Comparison of ENCODE assay signal across 18 mouse cellular contexts in genomic region chr17:63203582-63204190, GRCm38 (mm10).
DNase-seq lines count a peak whose midpoint lies in the region; ATAC-seq and TF ChIP-seq lines count a peak whose summit lies in the region.
"Had no signal": no experiment of that assay in that cellular context is flagged by ENCODE, and none has a peak within 500 bp of the region (broad histone marks: within the 10 kb centered on the region; RNA-seq: fewer than 3 reads in every experiment).

No protein-coding gene starts in this region.

- no peak overlapping the region for H3K27ac ChIP-seq in forebrain, embryonic 15.5 days (replicated peaks)
- no peak overlapping the region for H3K27ac ChIP-seq in forebrain, embryonic 14.5 days (ENCODE audit: low read depth, low read length)
- peak overlapping the region; percentile 51; the same call in 1 of the 2 replicates for H3K27ac ChIP-seq in kidney, embryonic 15.5 days
- H3K27ac ChIP-seq in stomach, embryonic 15.5 days, result no peak overlapping the region
- H3K27ac ChIP-seq in stomach, postnatal 0 days (replicated peaks), result no peak overlapping the region
- no peak overlapping the region for H3K27ac ChIP-seq in limb, embryonic 13.5 days
- H3K27ac ChIP-seq: heart, adult 2 months; neural tube, embryonic 15.5 days had no signal

- TF ChIP-seq EP300 in stomach, postnatal 0 days (optimal IDR thresholded peaks at IDR 0.05), result no peak

- no peaks in the 10 kb centered on the region for H3K36me3 ChIP-seq in forebrain, embryonic 15.5 days
- no peaks in the 10 kb centered on the region for H3K36me3 ChIP-seq in forebrain, embryonic 14.5 days (ENCODE audit: control insufficient read depth, insufficient read depth, low read length)
- no peaks in the 10 kb centered on the region for H3K36me3 ChIP-seq in kidney, embryonic 15.5 days
- H3K36me3 ChIP-seq in stomach, embryonic 15.5 days, result no peaks in the 10 kb centered on the region
- H3K36me3 ChIP-seq in stomach, postnatal 0 days (ENCODE audit: control insufficient read depth, insufficient read depth, low read length), result no peaks in the 10 kb centered on the region
- H3K36me3 ChIP-seq in limb, embryonic 13.5 days, result no peaks in the 10 kb centered on the region
- H3K36me3 ChIP-seq: neural tube, embryonic 15.5 days had no signal

- ATAC-seq in forebrain, embryonic 15.5 days (replicated peaks), result 0 out of 2 replicates have a peak, but pooled peaks have one; percentile 11
- no peak for ATAC-seq in forebrain, embryonic 14.5 days
- peak; percentile 88 for ATAC-seq in kidney, embryonic 15.5 days (replicated peaks; ENCODE audit: low FRiP score)
- ATAC-seq in stomach, embryonic 15.5 days (ENCODE audit: insufficient read depth, low FRiP score, low read depth), result 0 out of 2 replicates have a peak, but pooled peaks have one; percentile 18
- ATAC-seq in stomach, postnatal 0 days (ENCODE audit: low FRiP score, low TSS enrichment), result no peak
- peak; percentile 15; the same call in 1 of the 2 replicates for ATAC-seq in limb, embryonic 13.5 days (ENCODE audit: low FRiP score, low read depth)

- H3K9ac ChIP-seq in forebrain, embryonic 15.5 days (replicated peaks), result no peak overlapping the region
- H3K9ac ChIP-seq in forebrain, embryonic 14.5 days (ENCODE audit: low read length), result no peak overlapping the region
- H3K9ac ChIP-seq in kidney, embryonic 15.5 days, result no peak overlapping the region
- H3K9ac ChIP-seq in stomach, embryonic 15.5 days, result no peak overlapping the region
- H3K9ac ChIP-seq in stomach, postnatal 0 days (ENCODE audit: low read length), result no peak overlapping the region
- H3K9ac ChIP-seq in limb, embryonic 13.5 days, result no peak overlapping the region
- H3K9ac ChIP-seq: neural tube, embryonic 15.5 days had no signal

- TF ChIP-seq CTCF in stomach, postnatal 0 days (IDR thresholded peaks at IDR 0.05; ENCODE audit: low read depth), result no peak

- H3K4me2 ChIP-seq in forebrain, embryonic 15.5 days (replicated peaks), result no peak overlapping the region
- H3K4me2 ChIP-seq in forebrain, embryonic 14.5 days (ENCODE audit: low read length), result no peak overlapping the region
- H3K4me2 ChIP-seq in kidney, embryonic 15.5 days, result no peak overlapping the region
- H3K4me2 ChIP-seq in stomach, embryonic 15.5 days, result no peak overlapping the region
- no peak overlapping the region for H3K4me2 ChIP-seq in stomach, postnatal 0 days (replicated peaks; ENCODE audit: low read depth)
- no peak overlapping the region for H3K4me2 ChIP-seq in limb, embryonic 13.5 days (replicated peaks)
- H3K4me2 ChIP-seq: neural tube, embryonic 15.5 days had no signal

- H3K4me3 ChIP-seq in forebrain, embryonic 15.5 days, result no peak overlapping the region
- no peak overlapping the region for H3K4me3 ChIP-seq in forebrain, embryonic 14.5 days (ENCODE audit: low read depth, low read length)
- H3K4me3 ChIP-seq in kidney, embryonic 15.5 days (replicated peaks), result no peak overlapping the region
- no peak overlapping the region for H3K4me3 ChIP-seq in stomach, embryonic 15.5 days (replicated peaks)
- no peak overlapping the region for H3K4me3 ChIP-seq in stomach, postnatal 0 days (ENCODE audit: low read depth, low read length)
- H3K4me3 ChIP-seq in limb, embryonic 13.5 days, result no peak overlapping the region
- H3K4me3 ChIP-seq: erythroblast, embryonic 14.5 days; heart, adult 2 months; neural tube, embryonic 15.5 days had no signal

- no peak for DNase-seq in forebrain, embryonic 14.5 days (ENCODE audit: low spot score)
- no peak for DNase-seq in kidney, postnatal 25 days
- DNase-seq in stomach, postnatal 0 days (ENCODE audit: low spot score), result no peak
- no peak for DNase-seq in thymus, postnatal 36 days
- DNase-seq: cerebellum, adult 9-11 months; heart, adult 2 months; kidney, adult 2 months; lung, adult 2 months; lung, postnatal 36 days; retina, postnatal 1 day; thymus, adult 2 months had no signal

- no peaks in the 10 kb centered on the region for H3K27me3 ChIP-seq in forebrain, embryonic 15.5 days
- no peaks in the 10 kb centered on the region for H3K27me3 ChIP-seq in forebrain, embryonic 14.5 days (replicated peaks; ENCODE audit: control insufficient read depth, insufficient read depth, low read length)
- H3K27me3 ChIP-seq in kidney, embryonic 15.5 days, result no peaks in the 10 kb centered on the region
- no peaks in the 10 kb centered on the region for H3K27me3 ChIP-seq in stomach, embryonic 15.5 days (replicated peaks)
- no peaks in the 10 kb centered on the region for H3K27me3 ChIP-seq in stomach, postnatal 0 days (ENCODE audit: control insufficient read depth, insufficient read depth, low read length)
- no peaks in the 10 kb centered on the region for H3K27me3 ChIP-seq in limb, embryonic 13.5 days
- H3K27me3 ChIP-seq: CH12.LX; neural tube, embryonic 15.5 days had no signal

- 85% methylated on average over 8 of the region's 8 CpGs for WGBS in forebrain, embryonic 15.5 days
- WGBS in forebrain, embryonic 14.5 days, result 90% methylated on average over 8 of the region's 8 CpGs
- 38% methylated on average over 8 of the region's 8 CpGs for WGBS in kidney, embryonic 15.5 days
- 73% methylated on average over 8 of the region's 8 CpGs for WGBS in stomach, embryonic 15.5 days
- WGBS in stomach, postnatal 0 days, result 74% methylated on average over 8 of the region's 8 CpGs
- 67% methylated on average over 8 of the region's 8 CpGs for WGBS in limb, embryonic 13.5 days

- H3K9me3 ChIP-seq in forebrain, embryonic 15.5 days, result no peaks in the 10 kb centered on the region
- no peaks in the 10 kb centered on the region for H3K9me3 ChIP-seq in forebrain, embryonic 14.5 days (replicated peaks; ENCODE audit: control insufficient read depth, low read length)
- no peaks in the 10 kb centered on the region for H3K9me3 ChIP-seq in kidney, embryonic 15.5 days (replicated peaks)
- H3K9me3 ChIP-seq in stomach, embryonic 15.5 days, result no peaks in the 10 kb centered on the region
- H3K9me3 ChIP-seq in stomach, postnatal 0 days (ENCODE audit: control insufficient read depth, low read length), result no peaks in the 10 kb centered on the region
- H3K9me3 ChIP-seq in limb, embryonic 13.5 days, result no peaks in the 10 kb centered on the region
- H3K9me3 ChIP-seq: neural tube, embryonic 15.5 days had no signal

- peaks cover 4% of the 10 kb centered on the region; the same call in 1 of the 2 replicates for H3K4me1 ChIP-seq in forebrain, embryonic 15.5 days
- H3K4me1 ChIP-seq in forebrain, embryonic 14.5 days (ENCODE audit: control insufficient read depth, insufficient read depth, low read length), result no peaks in the 10 kb centered on the region
- peaks cover 23% of the 10 kb centered on the region for H3K4me1 ChIP-seq in kidney, embryonic 15.5 days
- no peaks in the 10 kb centered on the region for H3K4me1 ChIP-seq in stomach, embryonic 15.5 days
- no peaks in the 10 kb centered on the region for H3K4me1 ChIP-seq in stomach, postnatal 0 days (replicated peaks; ENCODE audit: control insufficient read depth, insufficient read depth)
- peaks cover 11% of the 10 kb centered on the region for H3K4me1 ChIP-seq in limb, embryonic 13.5 days
- H3K4me1 ChIP-seq: neural tube, embryonic 15.5 days had no signal

Comparison
In these comparisons a context has a peak if more than half of its experiments do, and no peak if none do; other contexts are left out.
1. ATAC-seq: peak in forebrain, embryonic 15.5 days (single experiment), kidney, embryonic 15.5 days (single experiment), stomach, embryonic 15.5 days (single experiment) and limb, embryonic 13.5 days (single experiment); none in forebrain, embryonic 14.5 days (single experiment) and stomach, postnatal 0 days (single experiment).